Mouse (Mus musculus): Measurements from ENCODE around the gene Rab2b. TPM values are rescaled to one million over a fixed set of nuclear protein-coding genes. Genes with fewer than 3 reads are reported as not detected.
A peak's percentile ranks its signal among the peaks of the same experiment; 100 is the strongest.

The Rab2b gene
- polyA plus RNA-seq, 1 experiment = 5.5 TPM

DNA sequence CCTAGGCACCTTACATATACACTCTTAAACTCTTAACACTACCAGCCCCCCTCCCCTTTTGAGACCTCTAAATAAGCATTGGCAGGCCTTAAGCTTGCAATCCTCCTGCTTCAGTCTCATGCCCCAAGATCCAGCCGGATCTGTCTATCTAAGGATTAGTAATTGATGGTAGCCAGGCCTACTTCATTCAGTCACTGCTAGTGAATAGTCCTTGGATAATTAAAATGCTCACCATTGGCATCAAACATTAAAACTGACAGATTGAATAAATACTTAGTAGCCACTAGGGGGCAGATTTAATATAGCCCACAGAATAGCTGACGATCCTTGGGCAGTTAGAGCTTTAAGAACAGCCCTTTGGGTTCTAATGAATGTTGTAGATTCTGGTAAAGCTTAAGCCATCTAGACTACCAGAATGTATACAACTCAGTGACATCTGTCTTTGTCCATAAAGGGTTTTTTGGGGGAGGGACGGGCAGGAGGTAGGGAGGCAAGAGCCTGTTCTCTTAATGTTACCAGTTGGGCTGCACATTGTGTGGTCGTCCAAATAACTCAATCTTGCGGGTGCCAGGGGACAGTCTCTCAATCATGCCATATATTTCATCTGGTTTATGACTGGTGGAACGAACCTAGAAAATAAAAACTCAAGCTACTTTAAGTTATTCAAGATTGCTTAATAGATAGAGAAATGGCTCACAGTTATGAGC is 16.4 kb upstream of the Rab2b start:
- TF ChIP-seq MAX (IDR thresholded peaks at IDR 0.05) (no peak), CTCF (IDR thresholded peaks at IDR 0.05; ENCODE audit: control insufficient read depth, insufficient read depth, insufficient read length) (no peak), MYOD1 (IDR thresholded peaks at IDR 0.05; ENCODE audit: control insufficient read depth, insufficient read length, low read depth) (no peak), CEBPB (IDR thresholded peaks at IDR 0.05; ENCODE audit: low read depth) (no peak), USF1 (IDR thresholded peaks at IDR 0.05; ENCODE audit: low read depth) (no peak), MYOG (IDR thresholded peaks at IDR 0.05; ENCODE audit: control insufficient read depth, extremely low read depth, insufficient read length) (no peak), FOSL1 (IDR thresholded peaks at IDR 0.05; ENCODE audit: insufficient read depth, low read length, poor library complexity, severe bottlenecking) (no peak)
- Histone ChIP-seq H3K27me3 (ENCODE audit: control insufficient read depth, insufficient read depth, insufficient read length) (no peaks in the 10 kb centered on the region), H3K79me2 (ENCODE audit: control insufficient read depth, insufficient read depth) (peaks cover 5% of the 10 kb centered on the region), H3ac (ENCODE audit: control insufficient read depth, insufficient read length, low read depth) (no peak overlapping the region), H3K4me3 (ENCODE audit: insufficient read depth, poor library complexity, severe bottlenecking) (no peak overlapping the region), H3K36me3 (ENCODE audit: control insufficient read depth, insufficient read depth) (peaks cover 81% of the 10 kb centered on the region), H3K79me3 (ENCODE audit: low read depth) (no peaks in the 10 kb centered on the region)

DNA sequence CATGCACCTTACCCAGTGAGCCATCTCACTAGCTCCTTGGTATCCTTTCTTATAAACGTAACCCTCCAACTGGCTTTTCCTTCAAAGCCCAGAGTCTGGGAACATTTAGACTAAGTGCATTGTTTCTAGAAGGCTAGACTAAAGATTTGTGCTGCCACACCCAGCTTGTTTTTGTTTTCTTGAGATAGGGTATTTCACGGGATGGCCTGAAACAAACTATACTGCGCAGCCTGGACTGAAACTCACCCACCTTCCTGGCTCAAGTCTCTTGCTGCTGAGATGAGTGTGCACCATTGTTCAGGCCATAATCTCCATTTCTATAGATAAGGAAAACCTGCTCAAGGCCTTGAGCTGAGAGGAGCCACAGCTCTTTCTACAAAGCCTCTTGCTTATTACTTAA is 4.8 kb upstream of the Rab2b start:
- no peak overlapping the region for H3K4me3 ChIP-seq (ENCODE audit: insufficient read depth, poor library complexity, severe bottlenecking)
- H3K27me3 ChIP-seq (ENCODE audit: control insufficient read depth, insufficient read depth, insufficient read length) = no peaks in the 10 kb centered on the region
- H3K79me2 ChIP-seq (ENCODE audit: control insufficient read depth, insufficient read depth) = peaks cover 50% of the 10 kb centered on the region
- H3K36me3 ChIP-seq (ENCODE audit: control insufficient read depth, insufficient read depth) = peaks cover 30% of the 10 kb centered on the region
- H3K79me3 ChIP-seq (ENCODE audit: low read depth) = peaks cover 28% of the 10 kb centered on the region
- no peak for TF ChIP-seq MYOG (IDR thresholded peaks at IDR 0.05; ENCODE audit: control insufficient read depth, extremely low read depth, insufficient read length)
- no peak for TF ChIP-seq MYOD1 (IDR thresholded peaks at IDR 0.05; ENCODE audit: control insufficient read depth, insufficient read length, low read depth)
- TF ChIP-seq MAX (IDR thresholded peaks at IDR 0.05) = no peak
- no peak for TF ChIP-seq CEBPB (IDR thresholded peaks at IDR 0.05; ENCODE audit: low read depth)
- TF ChIP-seq USF1 (IDR thresholded peaks at IDR 0.05; ENCODE audit: low read depth) = no peak
- TF ChIP-seq FOSL1 (IDR thresholded peaks at IDR 0.05; ENCODE audit: insufficient read depth, low read length, poor library complexity, severe bottlenecking) = no peak
- no peak for TF ChIP-seq CTCF (IDR thresholded peaks at IDR 0.05; ENCODE audit: control insufficient read depth, insufficient read depth, insufficient read length)
- H3ac ChIP-seq (ENCODE audit: control insufficient read depth, insufficient read length, low read depth) = no peak overlapping the region

DNA sequence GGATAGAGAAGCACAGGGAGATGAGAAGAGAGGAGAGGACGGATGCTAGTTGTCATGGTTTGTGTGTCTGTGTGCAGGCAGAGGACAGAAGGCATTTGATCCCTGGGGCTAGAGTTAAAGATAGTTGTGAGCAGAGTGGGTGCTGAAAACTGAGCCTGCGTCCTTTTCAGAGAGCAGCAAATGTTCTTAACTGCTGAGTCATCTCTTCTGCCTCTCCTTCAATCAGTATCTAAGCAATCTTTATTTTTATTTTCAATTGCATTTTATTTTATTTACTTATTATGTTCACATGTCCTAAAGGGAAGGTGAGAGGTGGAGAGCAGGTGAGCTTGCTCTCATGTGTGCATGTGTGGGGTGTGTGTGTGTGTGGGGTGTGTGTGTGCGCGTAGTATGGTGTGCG is 4.3 kb upstream of the Rab2b start:
- Histone ChIP-seq H3K27me3 (ENCODE audit: control insufficient read depth, insufficient read depth, insufficient read length) (no peaks in the 10 kb centered on the region), H3K36me3 (ENCODE audit: control insufficient read depth, insufficient read depth) (peaks cover 28% of the 10 kb centered on the region), H3K4me3 (ENCODE audit: insufficient read depth, poor library complexity, severe bottlenecking) (no peak overlapping the region), H3K79me3 (ENCODE audit: low read depth) (peaks cover 28% of the 10 kb centered on the region), H3K79me2 (ENCODE audit: control insufficient read depth, insufficient read depth) (peaks cover 50% of the 10 kb centered on the region), H3ac (ENCODE audit: control insufficient read depth, insufficient read length, low read depth) (no peak overlapping the region)
- no peak for TF ChIP-seq MYOG (IDR thresholded peaks at IDR 0.05; ENCODE audit: control insufficient read depth, extremely low read depth, insufficient read length)
- no peak for TF ChIP-seq MAX (IDR thresholded peaks at IDR 0.05)
- TF ChIP-seq FOSL1 (IDR thresholded peaks at IDR 0.05; ENCODE audit: insufficient read depth, low read length, poor library complexity, severe bottlenecking) = no peak
- no peak for TF ChIP-seq USF1 (IDR thresholded peaks at IDR 0.05; ENCODE audit: low read depth)
- TF ChIP-seq MYOD1 (IDR thresholded peaks at IDR 0.05; ENCODE audit: control insufficient read depth, insufficient read length, low read depth) = no peak
- TF ChIP-seq CTCF (IDR thresholded peaks at IDR 0.05; ENCODE audit: control insufficient read depth, insufficient read depth, insufficient read length) = no peak
- no peak for TF ChIP-seq CEBPB (IDR thresholded peaks at IDR 0.05; ENCODE audit: low read depth)

DNA sequence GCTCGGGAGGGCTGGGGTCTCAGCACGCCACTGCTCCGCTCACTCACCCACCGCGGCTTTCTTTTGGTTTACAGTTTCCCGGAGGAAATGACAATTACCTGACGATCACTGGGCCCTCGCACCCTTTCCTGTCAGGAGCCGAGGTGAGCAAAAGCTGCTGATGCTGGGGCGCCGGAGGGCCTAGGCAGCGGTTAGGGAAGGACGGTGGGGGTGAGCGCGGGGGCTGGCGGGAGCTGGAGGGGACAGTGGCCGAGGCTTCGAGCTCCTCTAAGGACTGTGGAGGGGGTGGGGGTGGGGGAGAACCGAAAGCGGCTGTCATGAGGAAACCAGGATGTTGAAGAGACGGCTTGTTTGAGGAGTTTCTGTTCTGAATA is 389 bp upstream of the Rab2b start:
- H3K27me3 ChIP-seq (ENCODE audit: control insufficient read depth, insufficient read depth, insufficient read length) = no peaks in the 10 kb centered on the region
- H3K79me3 ChIP-seq (ENCODE audit: low read depth) = peaks cover 28% of the 10 kb centered on the region
- H3K4me3 ChIP-seq (ENCODE audit: insufficient read depth, poor library complexity, severe bottlenecking) = peak overlapping the region; percentile 89
- peak overlapping the region; percentile 91 for H3ac ChIP-seq (ENCODE audit: control insufficient read depth, insufficient read length, low read depth)
- TF ChIP-seq USF1 (IDR thresholded peaks at IDR 0.05; ENCODE audit: low read depth) (no peak), CTCF (IDR thresholded peaks at IDR 0.05; ENCODE audit: control insufficient read depth, insufficient read depth, insufficient read length) (no peak), FOSL1 (IDR thresholded peaks at IDR 0.05; ENCODE audit: insufficient read depth, low read length, poor library complexity, severe bottlenecking) (no peak), MAX (IDR thresholded peaks at IDR 0.05) (no peak), MYOG (IDR thresholded peaks at IDR 0.05; ENCODE audit: control insufficient read depth, extremely low read depth, insufficient read length) (no peak), MYOD1 (IDR thresholded peaks at IDR 0.05; ENCODE audit: control insufficient read depth, insufficient read length, low read depth) (no peak), CEBPB (IDR thresholded peaks at IDR 0.05; ENCODE audit: low read depth) (no peak)
- H3K79me2 ChIP-seq (ENCODE audit: control insufficient read depth, insufficient read depth) = peaks cover 50% of the 10 kb centered on the region
- H3K36me3 ChIP-seq (ENCODE audit: control insufficient read depth, insufficient read depth) = peaks cover 3% of the 10 kb centered on the region

DNA sequence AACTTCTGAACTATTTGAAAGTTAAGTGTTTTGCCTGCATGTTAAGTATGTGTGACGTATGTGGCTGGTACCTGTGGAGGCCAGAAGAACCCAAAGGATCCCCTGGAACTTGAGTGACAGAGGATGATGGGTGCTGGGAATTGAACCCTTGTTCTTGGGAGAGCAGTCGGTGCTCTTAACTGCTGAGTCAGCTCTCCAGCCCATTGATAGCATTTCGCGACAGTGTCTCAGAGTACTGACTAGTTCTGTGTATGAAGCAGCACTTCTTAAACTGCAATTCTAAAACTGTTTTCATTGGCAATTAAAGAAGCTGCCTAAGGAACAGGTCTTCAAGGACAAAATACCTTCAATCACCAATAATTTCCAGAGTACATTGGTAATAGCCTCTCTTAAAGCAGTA is 2.1 kb downstream of the Rab2b start:
- Histone ChIP-seq H3K36me3 (ENCODE audit: control insufficient read depth, insufficient read depth) (no peaks in the 10 kb centered on the region), H3K27me3 (ENCODE audit: control insufficient read depth, insufficient read depth, insufficient read length) (no peaks in the 10 kb centered on the region), H3ac (ENCODE audit: control insufficient read depth, insufficient read length, low read depth) (no peak overlapping the region), H3K79me2 (ENCODE audit: control insufficient read depth, insufficient read depth) (peaks cover 26% of the 10 kb centered on the region), H3K79me3 (ENCODE audit: low read depth) (peaks cover 14% of the 10 kb centered on the region), H3K4me3 (ENCODE audit: insufficient read depth, poor library complexity, severe bottlenecking) (no peak overlapping the region)
- TF ChIP-seq USF1 (IDR thresholded peaks at IDR 0.05; ENCODE audit: low read depth) (no peak), MAX (IDR thresholded peaks at IDR 0.05) (no peak), MYOG (IDR thresholded peaks at IDR 0.05; ENCODE audit: control insufficient read depth, extremely low read depth, insufficient read length) (no peak), MYOD1 (IDR thresholded peaks at IDR 0.05; ENCODE audit: control insufficient read depth, insufficient read length, low read depth) (no peak), CEBPB (IDR thresholded peaks at IDR 0.05; ENCODE audit: low read depth) (no peak), FOSL1 (IDR thresholded peaks at IDR 0.05; ENCODE audit: insufficient read depth, low read length, poor library complexity, severe bottlenecking) (no peak), CTCF (IDR thresholded peaks at IDR 0.05; ENCODE audit: control insufficient read depth, insufficient read depth, insufficient read length) (no peak)
